Mouse (Mus musculus) lung, postnatal 0 days (tissue): Measurements from ENCODE around the gene Zbtb38. TPM values are rescaled to one million over a fixed set of nuclear protein-coding genes. Genes with fewer than 3 reads are reported as not detected.
"Not testable (repeated sequence)": the region's sequence is repeated elsewhere in the genome, so short reads cannot be mapped to it uniquely, and the experiment has no call there.

Experiments used
- ATAC-seq: fragments of 200-750 bp; cut with Nextera tagmentation; 2 replicates; pipeline ENCODE4 v1.8.0; 2017; ENCODE audit warnings: moderate library complexity
- DNase-seq: peaks from one replicate; pipeline ENCODE4 v3.0.0-alpha.2; 2016; ENCODE audit warnings: low spot score
- H3K27ac ChIP-seq: fragments of 300-500 bp; sonication (generic); 2 replicates; pipeline ENCODE4 v1.5.1; 2014; ENCODE audit warnings: antibody characterized with exemption, mild to moderate bottlenecking, low read length, mixed read lengths
- H3K27me3 ChIP-seq: fragments of 300-500 bp; sonication (generic); replicated peaks from 2 replicates; pipeline ENCODE4 v1.6.1; 2014; ENCODE audit warnings: low read length, mixed read lengths; ENCODE audit not compliant: insufficient read depth
- H3K36me3 ChIP-seq: fragments of 300-500 bp; sonication (generic); 2 replicates; pipeline ENCODE4 v1.6.1; 2014; ENCODE audit warnings: low read length, mixed read lengths; ENCODE audit not compliant: insufficient read depth
- H3K4me1 ChIP-seq: fragments of 300-500 bp; sonication (generic); 2 replicates; pipeline ENCODE4 v1.6.1; 2014; ENCODE audit warnings: antibody characterized with exemption, low read depth, low read length, mixed read lengths; ENCODE audit not compliant: insufficient read depth
- H3K4me2 ChIP-seq: fragments of 300-500 bp; sonication (generic); replicated peaks from 2 replicates; pipeline ENCODE4 v1.6.1; 2014; ENCODE audit warnings: low read depth, mild to moderate bottlenecking, low read length, moderate library complexity, mixed read lengths
- H3K4me3 ChIP-seq: fragments of 300-500 bp; sonication (generic); 2 replicates; pipeline ENCODE4 v1.5.1; 2014; ENCODE audit warnings: low read depth, low read length
- H3K9ac ChIP-seq: fragments of 300-500 bp; sonication (generic); replicated peaks from 2 replicates; pipeline ENCODE4 v1.6.1; 2014; ENCODE audit warnings: low read depth, mild to moderate bottlenecking
- H3K9me3 ChIP-seq: fragments of 300-500 bp; sonication (generic); 2 replicates; pipeline ENCODE4 v1.6.1; 2016; ENCODE audit warnings: low read length, mixed read lengths
- CTCF ChIP-seq: IDR thresholded peaks from 2 replicates; pipeline ENCODE4 v1.5.1; 2016; ENCODE audit warnings: antibody characterized with exemption, mild to moderate bottlenecking
- EP300 ChIP-seq: IDR thresholded peaks from 2 replicates; pipeline ENCODE4 v1.6.1; 2016; ENCODE audit warnings: antibody characterized with exemption, mild to moderate bottlenecking, control low read depth
- WGBS: fragments of 180-500 bp; shearing (Covaris S2); extraction: QIAGEN DNeasy Blood & Tissue Kit; methylation state at CpG from one replicate; pipeline ENCODE4 v1.1.7; 2014; 5-methylcytosine and 5-hydroxymethylcytosine counted together
- polyA plus RNA-seq: library from polyadenylated mRNA; unstranded; fragments of >200 nt; fragmentation: Nextera tagmentation; extraction: Ambion mirVana; gene quantifications from 2 replicates; pipeline ENCODE4 v1.2.1, GENCODE M21; 2015

The Zbtb38 gene
- polyA plus RNA-seq, 1 experiment from 2014 or later: 31.8 TPM

DNA sequence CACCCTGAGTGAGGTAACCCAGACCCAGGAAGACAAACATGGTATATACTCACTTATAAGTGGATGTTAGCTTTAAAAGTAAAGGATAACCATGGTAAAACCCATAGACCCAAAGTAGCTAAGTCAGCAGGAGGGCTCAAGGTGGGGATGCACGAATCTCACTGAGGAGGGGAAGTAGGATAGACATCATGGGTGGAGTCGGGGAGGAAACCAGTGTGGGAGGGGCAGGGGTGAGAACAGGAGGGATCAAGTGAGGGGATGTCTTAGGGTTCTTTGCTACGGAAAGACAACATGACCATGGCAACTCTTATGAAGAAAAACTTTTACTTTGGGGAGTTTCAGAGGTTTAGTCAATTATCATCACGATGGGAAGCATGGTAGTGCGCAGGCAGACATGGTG, 74.0 kb downstream of the Zbtb38 start:
- Histone ChIP-seq H3K4me3 (no peak overlapping the region), H3K4me2 (no peak overlapping the region), H3K27ac (no peak overlapping the region), H3K9ac (no peak overlapping the region), H3K36me3 (no peaks in the 10 kb centered on the region), H3K27me3 (no peaks in the 10 kb centered on the region), H3K9me3 (no peaks in the 10 kb centered on the region), H3K4me1 (no peaks in the 10 kb centered on the region)
- ATAC-seq (no peak), DNase-seq (no peak)
- 79% methylated on average over 5 of the region's 5 CpGs for WGBS
- TF ChIP-seq CTCF (no peak), EP300 (no peak)

DNA sequence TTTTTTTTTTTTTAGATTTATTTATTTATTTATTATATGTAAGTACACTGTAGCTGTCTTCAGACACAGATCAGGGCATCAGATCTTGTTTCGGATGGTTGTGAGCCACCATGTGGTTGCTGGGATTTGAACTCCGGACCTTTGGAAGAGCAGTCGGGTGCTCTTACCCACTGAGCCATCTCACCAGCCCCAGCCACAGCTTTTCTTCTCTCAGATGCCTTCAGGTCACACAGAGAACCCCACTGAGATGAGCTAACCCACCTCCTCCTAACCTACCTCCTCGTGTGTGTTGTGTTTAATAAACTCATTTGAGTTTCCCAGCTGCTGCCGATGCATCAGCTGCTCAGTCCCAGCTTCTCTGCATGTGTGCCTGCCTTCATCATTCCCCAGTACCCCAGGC, 74.9 kb downstream of the Zbtb38 start:
- not testable (repeated sequence) for ATAC-seq, DNase-seq, H3K27me3 ChIP-seq, H3K9ac ChIP-seq, H3K9me3 ChIP-seq, H3K4me2 ChIP-seq, H3K4me1 ChIP-seq, H3K36me3 ChIP-seq, H3K27ac ChIP-seq, H3K4me3 ChIP-seq
- 89% methylated on average over 5 of the region's 5 CpGs for WGBS

DNA sequence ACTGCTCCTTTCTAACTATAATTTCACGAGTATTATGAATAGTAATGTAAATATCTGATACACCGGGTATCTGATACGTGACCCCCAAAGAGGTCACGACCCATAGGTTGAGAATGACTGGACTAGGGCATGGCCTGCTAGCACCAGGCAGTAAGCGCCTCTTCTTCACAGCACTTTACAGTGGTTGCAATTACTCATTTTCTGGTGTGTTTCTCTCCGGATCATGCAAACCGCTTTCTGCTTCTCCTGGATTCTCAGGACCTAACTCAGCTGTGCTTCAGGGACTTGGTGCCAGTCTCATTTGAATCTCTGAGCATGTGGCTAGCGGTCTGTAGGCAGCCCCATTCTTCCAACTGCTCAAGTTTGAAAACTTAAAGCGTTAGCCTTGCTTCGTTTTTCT, 76.0 kb downstream of the Zbtb38 start:
- TF ChIP-seq EP300: no peak
- TF ChIP-seq CTCF: no peak
- Histone ChIP-seq H3K4me2 (no peak overlapping the region), H3K4me3 (no peak overlapping the region), H3K9ac (no peak overlapping the region), H3K4me1 (no peaks in the 10 kb centered on the region), H3K36me3 (no peaks in the 10 kb centered on the region), H3K27ac (no peak overlapping the region), H3K27me3 (no peaks in the 10 kb centered on the region), H3K9me3 (no peaks in the 10 kb centered on the region)
- ATAC-seq: no peak
- no peak for DNase-seq
- 80% methylated on average over 10 of the region's 10 CpGs for WGBS

DNA sequence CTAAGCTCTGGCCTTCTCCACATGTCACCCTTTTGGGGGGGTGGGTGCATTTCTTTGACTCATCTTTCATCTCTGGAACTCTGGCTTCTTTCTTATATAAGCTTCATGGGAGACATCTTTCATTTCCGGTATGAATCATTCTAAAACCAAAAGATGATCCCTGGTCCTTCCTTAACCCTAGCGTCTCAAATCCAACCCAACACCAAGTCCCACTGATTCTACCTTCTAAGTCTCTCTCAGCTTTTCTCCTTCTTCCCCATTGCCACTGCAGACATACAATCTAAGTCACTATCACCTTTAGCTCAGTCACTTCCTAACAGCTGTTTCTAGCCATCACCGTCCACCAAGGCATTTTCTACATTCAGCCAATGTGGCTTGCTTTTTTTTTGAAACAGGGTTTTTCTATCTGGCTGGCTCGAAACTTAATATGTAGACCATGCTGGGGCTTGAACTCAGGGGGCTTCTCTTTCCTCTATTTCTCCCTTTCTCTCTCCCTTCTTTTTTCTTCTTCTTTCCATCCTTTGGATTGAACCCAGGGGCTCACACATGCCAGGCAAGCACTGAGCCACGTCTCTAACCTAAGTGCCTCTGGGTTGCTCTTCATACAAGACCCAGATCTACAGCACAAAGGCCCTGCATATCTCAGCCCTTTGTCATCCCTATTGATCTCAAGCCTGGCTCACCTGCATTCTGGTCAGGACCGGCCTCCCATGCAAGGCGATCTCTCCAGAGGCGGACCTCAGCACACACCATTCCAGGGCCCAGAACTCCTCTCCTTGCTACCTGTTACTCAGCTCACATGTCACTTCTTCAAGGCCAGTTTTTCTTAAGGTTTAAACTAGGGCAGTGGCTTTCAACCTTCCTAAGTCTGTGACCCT, 76.6 kb downstream of the Zbtb38 start:
- no peaks in the 10 kb centered on the region for H3K4me1 ChIP-seq
- ATAC-seq (no peak), DNase-seq (no peak)
- no peaks in the 10 kb centered on the region for H3K27me3 ChIP-seq
- H3K4me3 ChIP-seq: no peak overlapping the region
- H3K36me3 ChIP-seq: no peaks in the 10 kb centered on the region
- TF ChIP-seq EP300 (no peak), CTCF (no peak)
- H3K4me2 ChIP-seq: no peak overlapping the region
- 84% methylated on average over 8 of the region's 8 CpGs for WGBS
- H3K9me3 ChIP-seq: no peaks in the 10 kb centered on the region
- no peak overlapping the region for H3K27ac ChIP-seq
- no peak overlapping the region for H3K9ac ChIP-seq

DNA sequence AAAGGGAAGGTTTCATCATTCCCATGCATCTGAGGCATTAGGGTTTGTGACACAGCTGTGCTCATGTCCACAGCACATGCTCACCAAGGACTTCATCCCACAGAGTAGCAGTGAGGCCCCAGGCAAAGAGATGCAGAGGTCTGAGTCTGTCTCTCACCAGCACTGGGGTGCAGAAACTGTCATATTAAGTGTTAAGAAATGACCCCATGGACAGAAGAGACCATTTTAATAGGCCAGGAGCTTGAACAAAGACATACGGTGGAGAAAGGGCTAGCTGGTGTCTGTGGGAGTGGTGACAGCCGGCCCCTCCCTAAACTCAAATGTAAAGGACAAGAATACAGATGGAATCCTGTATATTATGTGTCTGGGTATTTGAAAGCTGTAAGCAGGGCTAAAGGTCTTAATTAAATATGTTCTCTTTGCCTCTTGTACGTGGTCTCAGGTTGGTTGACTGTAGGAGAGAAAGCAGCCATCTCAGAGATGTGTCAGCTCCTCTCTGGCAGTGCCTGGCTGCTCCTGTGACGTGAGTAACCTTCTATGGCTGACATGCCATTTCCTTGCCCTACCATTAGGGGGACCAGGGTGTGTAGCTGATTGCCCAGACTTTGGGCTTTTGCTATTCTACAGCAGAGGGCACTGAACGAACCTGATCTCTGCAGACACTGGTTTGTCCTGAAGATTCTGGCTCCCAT, 77.4 kb downstream of the Zbtb38 start:
- peak; percentile 87 for DNase-seq

DNA sequence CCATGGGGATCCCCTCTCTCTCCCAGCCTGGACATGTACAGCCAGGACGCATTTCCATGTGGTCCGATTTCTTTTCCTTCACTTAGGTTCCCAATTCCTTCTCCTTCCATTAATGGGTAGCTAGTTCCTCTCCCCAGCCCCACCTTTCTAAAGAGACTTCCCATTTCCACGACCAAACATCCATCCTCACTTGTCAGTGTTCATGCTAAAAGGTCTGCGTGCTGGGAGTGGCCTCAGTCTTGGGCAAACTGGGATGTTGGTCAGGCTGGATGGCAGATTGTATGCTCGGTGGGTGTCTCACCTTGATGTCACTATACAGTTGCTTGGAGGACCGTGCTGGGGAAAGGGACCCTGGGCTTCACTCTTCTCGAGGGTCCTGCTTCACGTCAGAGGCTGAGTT, 78.3 kb downstream of the Zbtb38 start:
- ATAC-seq (no peak), DNase-seq (no peak)
- TF ChIP-seq EP300 (no peak), CTCF (no peak)
- no peaks in the 10 kb centered on the region for H3K36me3 ChIP-seq
- H3K27me3 ChIP-seq: no peaks in the 10 kb centered on the region
- H3K4me1 ChIP-seq: no peaks in the 10 kb centered on the region
- WGBS: 79% methylated on average over 8 of the region's 8 CpGs
- H3K9ac ChIP-seq: no peak overlapping the region
- no peak overlapping the region for H3K27ac ChIP-seq
- no peaks in the 10 kb centered on the region for H3K9me3 ChIP-seq
- no peak overlapping the region for H3K4me3 ChIP-seq
- no peak overlapping the region for H3K4me2 ChIP-seq

More for the DNA sequence above, 77.4 kb downstream of the Zbtb38 start:
- no peaks in the 10 kb centered on the region for H3K4me1 ChIP-seq
- no peak overlapping the region for H3K27ac ChIP-seq
- ATAC-seq: peak; percentile 83
- no peaks in the 10 kb centered on the region for H3K27me3 ChIP-seq
- no peaks in the 10 kb centered on the region for H3K36me3 ChIP-seq
- H3K4me2 ChIP-seq: no peak overlapping the region
- WGBS: 36% methylated on average over 5 of the region's 5 CpGs
- no peak overlapping the region for H3K4me3 ChIP-seq
- no peak overlapping the region for H3K9ac ChIP-seq
- no peak for TF ChIP-seq EP300
- peak; percentile 96 for TF ChIP-seq CTCF
- no peaks in the 10 kb centered on the region for H3K9me3 ChIP-seq
